Mouse (Mus musculus) neural tube, embryonic 11.5 days (tissue): ENCODE results near the gene Gprc5d. TPM values are rescaled to one million over a fixed set of nuclear protein-coding genes. Genes with fewer than 3 reads are reported as not detected.

ENCODE experiments used
- ATAC-seq: fragments of 200-750 bp; cut with Nextera tagmentation; 2 replicates; pipeline ENCODE4 v1.8.0; 2017; ENCODE audit warnings: moderate number of reproducible peaks, mild to moderate bottlenecking, moderate TSS enrichment, moderate library complexity; ENCODE audit not compliant: insufficient read depth, low FRiP score, low TSS enrichment
- DNase-seq: peaks from one replicate; pipeline ENCODE4 v3.0.0-alpha.2; 2015; ENCODE audit warnings: low spot score
- H3K27ac ChIP-seq: fragments of 300-500 bp; sonication (generic); 2 replicates; pipeline ENCODE4 v1.5.1; 2014; ENCODE audit warnings: low read depth, mild to moderate bottlenecking, low read length
- H3K27me3 ChIP-seq: fragments of 300-500 bp; sonication (generic); 2 replicates; pipeline ENCODE4 v1.6.1; 2014; ENCODE audit warnings: mild to moderate bottlenecking, low read length, mixed read lengths; ENCODE audit not compliant: control insufficient read depth, insufficient read depth
- H3K36me3 ChIP-seq: fragments of 300-500 bp; sonication (generic); 2 replicates; pipeline ENCODE4 v1.6.1; 2014; ENCODE audit warnings: mild to moderate bottlenecking, low read length, moderate library complexity, mixed read lengths; ENCODE audit not compliant: control insufficient read depth, insufficient read depth
- H3K4me1 ChIP-seq: fragments of 300-500 bp; sonication (generic); 2 replicates; pipeline ENCODE4 v1.6.1; 2014; ENCODE audit warnings: low read length, mixed read lengths; ENCODE audit not compliant: control insufficient read depth, insufficient read depth
- H3K4me2 ChIP-seq: fragments of 300-500 bp; sonication (generic); 2 replicates; pipeline ENCODE4 v1.6.1; 2014; ENCODE audit warnings: low read depth, mild to moderate bottlenecking, moderate library complexity
- H3K4me3 ChIP-seq: fragments of 300-500 bp; sonication (generic); 2 replicates; pipeline ENCODE4 v1.5.1; 2014; ENCODE audit warnings: low read depth, low read length
- H3K9ac ChIP-seq: fragments of 300-500 bp; sonication (generic); 2 replicates; pipeline ENCODE4 v1.6.1; 2014; ENCODE audit warnings: mild to moderate bottlenecking, low read length
- H3K9me3 ChIP-seq: fragments of 300-500 bp; sonication (generic); 2 replicates; pipeline ENCODE4 v1.6.1; 2016; ENCODE audit warnings: low read length; ENCODE audit not compliant: control insufficient read depth
- WGBS: fragments of 180-500 bp; shearing (Covaris S2); extraction: QIAGEN DNeasy Blood & Tissue Kit; methylation state at CpG from one replicate; pipeline ENCODE4 v1.1.7; 2014; 5-methylcytosine and 5-hydroxymethylcytosine counted together
- polyA plus RNA-seq: library from polyadenylated mRNA; unstranded; fragments of >200 nt; fragmentation: Nextera tagmentation; extraction: Ambion mirVana; gene quantifications from 2 replicates; pipeline ENCODE4 v1.2.1, GENCODE M21; 2014

The Gprc5d gene
- polyA plus RNA-seq, 1 experiment from 2014 or later: not detected

- H3K9me3 ChIP-seq: no peaks in the 10 kb centered on the region
- no peak overlapping the region for H3K9ac ChIP-seq
- H3K4me1 ChIP-seq: no peaks in the 10 kb centered on the region
- H3K4me2 ChIP-seq: no peak overlapping the region
- H3K4me3 ChIP-seq: no peak overlapping the region
- DNase-seq (no peak), ATAC-seq (no peak)
- H3K27ac ChIP-seq: no peak overlapping the region
- H3K27me3 ChIP-seq: no peaks in the 10 kb centered on the region
- WGBS: 90% methylated on average over 12 of the region's 12 CpGs
- H3K36me3 ChIP-seq: no peaks in the 10 kb centered on the region
Observed at GRCm38 (mm10) chr6:135092798-135093470, 25.1 kb downstream of the Gprc5d start.

- WGBS: 33% methylated on average over 4 of the region's 4 CpGs
- no peak overlapping the region for H3K4me3 ChIP-seq
Observed at GRCm38 (mm10) chr6:135090661-135091060, 27.4 kb downstream of the Gprc5d start.

GRCm38 (mm10) chr6:135089786-135090185 is 28.3 kb downstream of the Gprc5d start:
- Histone ChIP-seq H3K4me2 (no peak overlapping the region), H3K27ac (no peak overlapping the region), H3K9me3 (no peaks in the 10 kb centered on the region), H3K36me3 (no peaks in the 10 kb centered on the region), H3K27me3 (no peaks in the 10 kb centered on the region), H3K4me1 (no peaks in the 10 kb centered on the region), H3K9ac (no peak overlapping the region), H3K4me3 (no peak overlapping the region)
- DNase-seq: peak; percentile 31
- ATAC-seq: no peak
- 20% methylated on average over 8 of the region's 8 CpGs for WGBS

More at GRCm38 (mm10) chr6:135090661-135091060, 27.4 kb downstream of the Gprc5d start:
- DNase-seq (no peak), ATAC-seq (no peak)
- no peaks in the 10 kb centered on the region for H3K9me3 ChIP-seq
- H3K9ac ChIP-seq: no peak overlapping the region
- no peaks in the 10 kb centered on the region for H3K36me3 ChIP-seq
- no peaks in the 10 kb centered on the region for H3K4me1 ChIP-seq
- H3K27me3 ChIP-seq: no peaks in the 10 kb centered on the region
- H3K27ac ChIP-seq: no peak overlapping the region
- no peak overlapping the region for H3K4me2 ChIP-seq

- no peak overlapping the region for H3K27ac ChIP-seq
- 0 out of 2 replicates have a peak overlapping the region, but pooled peaks have one; percentile 14 for H3K4me2 ChIP-seq
- 36% methylated on average over 19 of the region's 19 CpGs for WGBS
- no peaks in the 10 kb centered on the region for H3K36me3 ChIP-seq
- H3K27me3 ChIP-seq: no peaks in the 10 kb centered on the region
- no peaks in the 10 kb centered on the region for H3K9me3 ChIP-seq
- no peak overlapping the region for H3K4me3 ChIP-seq
- peak; percentile 67; the same call in 1 of the 2 replicates for ATAC-seq
- peak; percentile 91 for DNase-seq
- H3K4me1 ChIP-seq: no peaks in the 10 kb centered on the region
- H3K9ac ChIP-seq: no peak overlapping the region
Observed at GRCm38 (mm10) chr6:135087721-135088451, 30.2 kb downstream of the Gprc5d start.

GRCm38 (mm10) chr6:135085703-135086102 is 32.4 kb downstream of the Gprc5d start:
- Histone ChIP-seq H3K36me3 (no peaks in the 10 kb centered on the region), H3K4me1 (no peaks in the 10 kb centered on the region), H3K4me2 (no peak overlapping the region), H3K4me3 (no peak overlapping the region), H3K9me3 (no peaks in the 10 kb centered on the region), H3K27me3 (no peaks in the 10 kb centered on the region), H3K27ac (no peak overlapping the region), H3K9ac (no peak overlapping the region)
- DNase-seq: no peak
- no peak for ATAC-seq
- 82% methylated on average over 1 of the region's 1 CpGs for WGBS

- no peak overlapping the region for H3K4me3 ChIP-seq
- no peak overlapping the region for H3K4me2 ChIP-seq
- no peak for ATAC-seq
- DNase-seq: no peak
- no peak overlapping the region for H3K27ac ChIP-seq
- no peaks in the 10 kb centered on the region for H3K36me3 ChIP-seq
- no peaks in the 10 kb centered on the region for H3K27me3 ChIP-seq
- WGBS: 80% methylated on average over 10 of the region's 10 CpGs
- no peak overlapping the region for H3K9ac ChIP-seq
- no peaks in the 10 kb centered on the region for H3K9me3 ChIP-seq
- no peaks in the 10 kb centered on the region for H3K4me1 ChIP-seq
Observed at GRCm38 (mm10) chr6:135083991-135084502, 34.0 kb downstream of the Gprc5d start.

GRCm38 (mm10) chr6:135078420-135078819 is 39.7 kb downstream of the Gprc5d start:
- H3K27ac ChIP-seq: no peak overlapping the region
- WGBS: 57% methylated on average over 12 of the region's 12 CpGs
- H3K9me3 ChIP-seq: no peaks in the 10 kb centered on the region
- H3K36me3 ChIP-seq: no peaks in the 10 kb centered on the region
- H3K4me3 ChIP-seq: no peak overlapping the region
- no peaks in the 10 kb centered on the region for H3K27me3 ChIP-seq
- no peak overlapping the region for H3K9ac ChIP-seq
- ATAC-seq (no peak), DNase-seq (no peak)
- no peaks in the 10 kb centered on the region for H3K4me1 ChIP-seq
- H3K4me2 ChIP-seq: no peak overlapping the region

- Histone ChIP-seq H3K4me3 (no peak overlapping the region), H3K9ac (no peak overlapping the region), H3K9me3 (no peaks in the 10 kb centered on the region), H3K36me3 (no peaks in the 10 kb centered on the region), H3K4me1 (no peaks in the 10 kb centered on the region), H3K4me2 (no peak overlapping the region), H3K27me3 (no peaks in the 10 kb centered on the region), H3K27ac (no peak overlapping the region)
- DNase-seq (no peak), ATAC-seq (peak; percentile 66; the same call in 1 of the 2 replicates)
- 26% methylated on average over 3 of the region's 3 CpGs for WGBS
Observed at GRCm38 (mm10) chr6:135076202-135076601, 41.9 kb downstream of the Gprc5d start.
